Mouse (Mus musculus) embryonic facial prominence, embryonic 11.5 days (tissue): Measurements from ENCODE around the gene Cbln4. TPM values are rescaled to one million over a fixed set of nuclear protein-coding genes. Genes with fewer than 3 reads are reported as not detected.

Source experiments
- ATAC-seq: fragments of 200-750 bp; cut with Nextera tagmentation; replicated peaks from 2 replicates; pipeline ENCODE4 v1.8.0; 2017; ENCODE audit warnings: low read depth; ENCODE audit not compliant: insufficient number of reproducible peaks, low FRiP score, low TSS enrichment
- DNase-seq: peaks from one replicate; pipeline ENCODE4 v3.0.0-alpha.2; 2015; ENCODE audit warnings: low spot score
- H3K27ac ChIP-seq: fragments of 300-500 bp; sonication (generic); replicated peaks from 2 replicates; pipeline ENCODE4 v1.5.1; 2014; ENCODE audit warnings: mild to moderate bottlenecking, low read depth, low read length, control low read depth
- H3K27me3 ChIP-seq: fragments of 300-500 bp; sonication (generic); 2 replicates; pipeline ENCODE4 v1.6.1; 2014; ENCODE audit warnings: mild to moderate bottlenecking, low read length, moderate library complexity, mixed read lengths; ENCODE audit not compliant: control insufficient read depth, insufficient read depth
- H3K36me3 ChIP-seq: fragments of 300-500 bp; sonication (generic); replicated peaks from 2 replicates; pipeline ENCODE4 v1.6.1; 2014; ENCODE audit warnings: low read depth, mild to moderate bottlenecking, low read length, moderate library complexity, mixed read lengths; ENCODE audit not compliant: control insufficient read depth, insufficient read depth
- H3K4me1 ChIP-seq: fragments of 300-500 bp; sonication (generic); 2 replicates; pipeline ENCODE4 v1.6.1; 2014; ENCODE audit warnings: low read length, mixed read lengths; ENCODE audit not compliant: control insufficient read depth, insufficient read depth
- H3K4me2 ChIP-seq: fragments of 300-500 bp; sonication (generic); 2 replicates; pipeline ENCODE4 v1.6.1; 2014; ENCODE audit warnings: low read depth, mild to moderate bottlenecking, control low read depth, low read length, moderate library complexity
- H3K4me3 ChIP-seq: fragments of 300-500 bp; sonication (generic); 2 replicates; pipeline ENCODE4 v1.5.1; 2014; ENCODE audit warnings: low read depth, low read length, control low read depth
- H3K9ac ChIP-seq: fragments of 300-500 bp; sonication (generic); replicated peaks from 2 replicates; pipeline ENCODE4 v1.6.1; 2014; ENCODE audit warnings: mild to moderate bottlenecking, control low read depth, low read length
- H3K9me3 ChIP-seq: fragments of 300-500 bp; sonication (generic); replicated peaks from 2 replicates; pipeline ENCODE4 v1.6.1; 2016; ENCODE audit warnings: mild to moderate bottlenecking, low read length, inconsistent platforms, mixed read lengths; ENCODE audit not compliant: control insufficient read depth
- WGBS: fragments of 180-500 bp; shearing (Covaris S2); extraction: QIAGEN DNeasy Blood & Tissue Kit; methylation state at CpG from one replicate; pipeline ENCODE4 v1.1.7; 2014; 5-methylcytosine and 5-hydroxymethylcytosine counted together
- polyA plus RNA-seq: library from polyadenylated mRNA; unstranded; fragments of >200 nt; fragmentation: Nextera tagmentation; extraction: Ambion mirVana; gene quantifications from 2 replicates; pipeline ENCODE4 v1.2.1, GENCODE M21; 2014

Cbln4 gene
- polyA plus RNA-seq, 1 experiment from 2014 or later, result 4.1 TPM

DNA sequence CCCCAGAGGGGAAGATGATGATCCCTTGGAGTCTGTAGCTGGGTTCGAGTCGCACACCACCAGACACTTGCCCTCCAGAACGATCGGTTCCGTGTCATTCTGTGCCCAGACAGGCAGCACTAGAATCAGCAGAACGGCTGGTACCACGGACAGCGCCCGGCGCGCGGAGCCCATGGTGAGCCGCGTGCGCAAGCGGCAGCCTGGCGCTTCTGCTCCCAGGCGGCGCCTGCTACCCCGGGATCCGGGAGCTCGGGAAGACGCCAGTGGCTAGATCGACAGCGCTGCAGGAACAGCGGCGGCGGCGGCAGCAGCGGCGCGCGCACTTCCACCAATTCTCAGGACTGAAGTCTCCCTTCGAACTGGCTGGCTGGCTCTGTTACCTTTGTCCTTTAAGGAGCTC is 1.1 kb downstream of the Cbln4 start:
- Histone ChIP-seq H3K9ac (no peak overlapping the region), H3K27me3 (peaks cover 30% of the 10 kb centered on the region), H3K4me2 (peak overlapping the region; percentile 25), H3K4me3 (peak overlapping the region; percentile 25; the same call in 1 of the 2 replicates), H3K9me3 (no peaks in the 10 kb centered on the region), H3K4me1 (no peaks in the 10 kb centered on the region; the same call in 1 of the 2 replicates), H3K36me3 (no peaks in the 10 kb centered on the region), H3K27ac (no peak overlapping the region)
- WGBS, result 0% methylated on average over 34 of the region's 34 CpGs
- peak; percentile 80 for ATAC-seq
- peak; percentile 92 for DNase-seq

DNA sequence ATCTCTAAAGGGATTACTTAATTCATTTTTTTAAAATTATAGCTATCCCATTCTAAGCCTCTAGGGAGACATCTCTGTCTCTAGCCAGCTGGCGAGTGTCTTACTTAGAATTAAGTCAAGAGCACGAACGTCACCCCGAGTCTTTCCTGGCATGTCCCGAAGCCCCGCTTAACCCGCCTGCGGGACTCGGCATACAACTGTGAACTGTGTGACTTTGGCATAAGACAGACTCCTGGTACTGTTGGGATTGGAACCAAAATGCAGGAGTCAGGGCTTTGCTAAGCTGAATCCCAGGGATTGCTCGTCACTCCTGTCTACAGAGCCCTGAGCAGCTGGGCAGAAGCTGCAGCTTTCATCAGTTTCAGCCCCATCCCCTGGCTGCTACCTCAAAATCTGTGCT is 2.4 kb downstream of the Cbln4 start:
- H3K9me3 ChIP-seq, result no peaks in the 10 kb centered on the region
- ATAC-seq, result no peak
- WGBS, result 57% methylated on average over 10 of the region's 10 CpGs
- peaks cover 30% of the 10 kb centered on the region for H3K27me3 ChIP-seq
- H3K27ac ChIP-seq, result no peak overlapping the region
- H3K4me2 ChIP-seq, result no peak overlapping the region
- H3K4me1 ChIP-seq, result no peaks in the 10 kb centered on the region; the same call in 1 of the 2 replicates
- H3K9ac ChIP-seq, result no peak overlapping the region
- no peak for DNase-seq
- H3K4me3 ChIP-seq, result no peak overlapping the region
- H3K36me3 ChIP-seq, result no peaks in the 10 kb centered on the region

DNA sequence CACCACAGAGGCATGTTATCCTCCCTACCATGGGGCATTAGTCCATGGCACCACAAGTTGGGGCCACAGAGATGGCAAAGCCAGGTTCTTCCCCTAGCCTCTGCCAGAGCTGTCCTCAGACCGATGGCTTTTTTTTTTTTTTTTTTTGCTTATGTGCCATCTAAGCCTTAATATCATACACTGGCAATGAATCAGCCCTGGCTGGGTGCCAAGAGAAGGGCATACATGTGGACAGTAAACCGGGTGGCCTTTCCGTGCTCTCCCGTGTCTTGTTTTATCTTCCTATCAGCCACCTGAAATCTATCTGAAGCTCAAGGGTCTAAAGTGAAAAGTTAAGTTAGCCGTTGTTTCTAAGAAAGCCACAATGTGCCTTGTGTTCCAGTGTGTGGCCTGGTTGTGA is 3.7 kb downstream of the Cbln4 start:
- no peaks in the 10 kb centered on the region for H3K9me3 ChIP-seq
- H3K36me3 ChIP-seq, result no peaks in the 10 kb centered on the region
- WGBS, result 91% methylated on average over 5 of the region's 5 CpGs
- no peak overlapping the region for H3K9ac ChIP-seq
- DNase-seq (no peak), ATAC-seq (no peak)
- H3K27me3 ChIP-seq, result peaks cover 30% of the 10 kb centered on the region
- no peaks in the 10 kb centered on the region; the same call in 1 of the 2 replicates for H3K4me1 ChIP-seq
- no peak overlapping the region for H3K27ac ChIP-seq
- no peak overlapping the region for H3K4me3 ChIP-seq
- no peak overlapping the region for H3K4me2 ChIP-seq

DNA sequence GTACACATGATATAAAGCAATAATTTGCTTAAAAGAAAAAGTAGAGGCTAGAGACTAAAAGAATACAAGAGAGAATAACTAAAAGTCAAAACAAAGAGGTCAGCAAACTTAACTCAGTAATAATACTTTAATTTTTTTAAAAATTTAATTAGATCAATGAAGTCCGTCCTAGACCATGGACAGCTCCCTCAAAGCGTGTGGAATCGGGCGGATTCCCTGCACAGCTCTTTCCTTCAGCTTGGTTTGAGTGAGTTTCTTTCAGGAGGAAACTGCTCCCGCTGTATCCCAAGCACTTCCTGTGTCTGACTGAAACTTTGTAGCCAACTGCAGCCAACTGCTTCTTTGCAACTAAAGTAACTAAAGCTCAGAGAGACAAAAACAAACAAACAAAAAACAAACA is 9.0 kb downstream of the Cbln4 start:
- Histone ChIP-seq H3K27ac (no peak overlapping the region), H3K27me3 (no peaks in the 10 kb centered on the region), H3K9ac (no peak overlapping the region), H3K4me2 (no peak overlapping the region), H3K4me3 (no peak overlapping the region), H3K4me1 (no peaks in the 10 kb centered on the region), H3K9me3 (no peaks in the 10 kb centered on the region), H3K36me3 (no peaks in the 10 kb centered on the region)
- DNase-seq (peak; percentile 59), ATAC-seq (no peak)
- 28% methylated on average over 5 of the region's 5 CpGs for WGBS

DNA sequence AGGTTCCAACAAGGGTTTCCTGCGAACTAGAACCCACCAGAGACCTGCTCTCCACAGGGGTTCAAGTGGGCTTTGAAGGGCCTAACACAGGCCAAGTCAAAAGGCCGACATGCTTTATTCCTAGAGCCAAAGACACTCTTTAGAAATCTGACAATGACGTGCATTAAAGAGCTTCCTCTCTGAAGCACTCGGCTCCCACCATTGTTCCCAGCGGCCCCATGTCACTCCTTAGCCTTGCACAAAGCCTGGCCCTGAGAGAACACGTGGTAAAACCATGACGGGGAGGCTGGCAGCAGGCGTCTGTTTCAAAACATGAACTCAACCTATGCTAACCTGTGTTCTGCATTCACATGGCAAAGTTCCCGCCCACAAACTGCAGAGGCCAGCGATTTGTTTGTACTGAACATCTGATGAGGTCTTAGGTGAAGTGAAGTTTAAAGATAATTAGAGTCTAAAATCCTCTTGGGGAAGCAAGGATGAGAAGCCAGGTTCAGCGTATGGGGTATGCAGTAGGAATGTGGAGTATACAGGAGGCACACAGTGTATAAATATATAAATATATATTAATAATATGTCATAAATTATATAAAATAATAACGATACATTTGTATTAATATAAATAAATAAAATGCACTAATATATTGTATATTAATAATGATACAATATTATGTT is 17.7 kb downstream of the Cbln4 start:
- Histone ChIP-seq H3K27me3 (no peaks in the 10 kb centered on the region), H3K9ac (no peak overlapping the region), H3K4me1 (no peaks in the 10 kb centered on the region), H3K4me2 (no peak overlapping the region), H3K9me3 (no peaks in the 10 kb centered on the region), H3K36me3 (no peaks in the 10 kb centered on the region), H3K4me3 (no peak overlapping the region), H3K27ac (no peak overlapping the region)
- 53% methylated on average over 12 of the region's 12 CpGs for WGBS
- ATAC-seq (peak; percentile 48; the same call in 1 of the 2 replicates), DNase-seq (peak; percentile 8)

DNA sequence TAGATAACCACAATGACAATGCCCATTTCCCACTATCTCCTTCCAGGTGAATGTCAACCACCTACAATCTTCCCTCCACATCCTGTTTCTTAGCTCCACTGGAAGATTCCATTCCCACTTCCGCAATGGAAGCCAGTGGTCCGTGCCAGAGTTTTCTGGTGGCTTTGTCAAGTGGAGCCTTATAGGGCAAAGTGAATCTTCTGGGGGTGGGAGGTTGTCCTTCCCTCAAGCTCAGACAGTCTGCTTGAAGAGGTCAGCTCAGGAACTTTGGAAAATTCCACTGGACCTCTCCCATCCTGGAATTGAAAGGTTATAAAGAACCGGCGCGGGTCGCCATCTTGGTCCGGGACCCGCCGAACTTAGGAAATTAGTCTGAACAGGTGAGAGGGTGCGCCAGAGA is 36.5 kb downstream of the Cbln4 start:
- H3K9me3 ChIP-seq, result no peaks in the 10 kb centered on the region
- 96% methylated on average over 9 of the region's 10 CpGs for WGBS
- H3K4me3 ChIP-seq, result no peak overlapping the region
- no peak for DNase-seq
- H3K27me3 ChIP-seq, result no peaks in the 10 kb centered on the region
- H3K27ac ChIP-seq, result no peak overlapping the region
- H3K36me3 ChIP-seq, result no peaks in the 10 kb centered on the region
- H3K4me1 ChIP-seq, result no peaks in the 10 kb centered on the region
- H3K4me2 ChIP-seq, result no peak overlapping the region
- H3K9ac ChIP-seq, result no peak overlapping the region
- no peak for ATAC-seq

DNA sequence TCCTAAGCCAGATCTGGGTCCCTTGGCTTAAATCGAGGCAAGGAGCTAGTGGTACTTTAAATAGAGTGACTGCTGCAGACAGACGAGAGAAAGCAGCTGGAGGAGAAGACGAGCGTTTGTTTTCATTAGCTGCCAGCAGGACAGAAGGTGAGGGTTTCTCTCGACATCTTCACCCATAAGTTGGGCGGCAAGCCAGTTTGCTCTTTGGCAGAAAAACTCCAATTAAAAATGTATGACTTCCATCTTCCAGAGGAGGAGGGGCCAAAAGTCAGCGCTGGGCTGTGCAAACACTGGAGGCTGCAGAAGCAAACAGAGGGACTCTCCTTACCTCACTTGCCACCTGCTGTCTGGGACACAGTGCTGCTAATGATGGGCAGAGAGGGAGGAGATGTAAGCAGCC is 37.3 kb downstream of the Cbln4 start:
- H3K27ac ChIP-seq, result no peak overlapping the region
- no peak overlapping the region for H3K4me3 ChIP-seq
- no peak for ATAC-seq
- no peaks in the 10 kb centered on the region for H3K4me1 ChIP-seq
- no peak overlapping the region for H3K9ac ChIP-seq
- H3K27me3 ChIP-seq, result no peaks in the 10 kb centered on the region
- no peak overlapping the region for H3K4me2 ChIP-seq
- 40% methylated on average over 7 of the region's 7 CpGs for WGBS
- H3K9me3 ChIP-seq, result no peaks in the 10 kb centered on the region
- peak; percentile 4 for DNase-seq
- H3K36me3 ChIP-seq, result no peaks in the 10 kb centered on the region

DNA sequence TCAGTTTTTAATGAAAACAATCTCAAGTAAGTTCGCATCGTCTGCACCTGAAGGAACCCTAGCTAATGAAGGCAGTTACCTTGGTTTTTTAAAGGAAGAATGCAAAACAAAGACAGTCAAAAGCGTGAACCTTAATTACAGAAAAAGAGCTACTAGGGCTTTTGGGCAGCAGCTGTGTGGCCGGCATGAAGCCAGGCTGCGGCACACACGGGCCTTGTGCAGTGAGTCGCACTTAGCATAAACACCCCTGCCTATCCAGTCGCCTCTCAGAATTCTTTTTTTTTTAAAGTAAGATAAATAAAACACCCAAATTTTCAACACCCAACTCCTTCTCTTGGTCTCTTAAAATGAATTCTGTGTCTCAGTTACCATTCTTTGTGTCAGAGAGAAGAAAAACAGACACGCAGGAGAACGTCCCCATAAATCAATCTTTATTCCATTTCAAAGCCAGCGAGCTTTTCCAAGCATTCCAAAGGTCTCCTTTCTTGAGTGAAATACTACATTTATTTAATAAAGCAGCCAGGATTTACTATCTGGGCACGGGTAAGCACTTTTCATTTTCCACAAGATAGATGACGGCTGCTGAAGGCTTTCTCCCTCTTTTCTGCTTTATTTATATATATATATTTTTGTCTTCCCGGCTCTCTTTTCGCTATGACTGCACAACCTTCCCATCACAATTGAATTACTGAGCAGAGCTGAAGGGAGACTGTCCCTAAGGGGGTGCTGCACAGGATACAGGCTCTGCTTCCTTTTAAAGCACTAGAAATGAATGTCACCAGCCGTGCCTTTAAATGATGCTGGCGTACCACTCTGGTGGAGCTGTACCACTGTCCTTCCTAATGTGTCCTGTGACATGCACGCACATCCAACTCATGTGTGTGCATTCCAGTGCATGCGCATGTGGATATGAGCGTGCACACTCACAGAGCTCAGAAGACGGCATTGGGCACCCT is 39.0 kb downstream of the Cbln4 start:
- Histone ChIP-seq H3K9ac (no peak overlapping the region), H3K4me2 (no peak overlapping the region), H3K27ac (no peak overlapping the region), H3K27me3 (no peaks in the 10 kb centered on the region), H3K36me3 (no peaks in the 10 kb centered on the region), H3K9me3 (no peaks in the 10 kb centered on the region), H3K4me3 (no peak overlapping the region), H3K4me1 (no peaks in the 10 kb centered on the region)
- ATAC-seq (no peak), DNase-seq (no peak)
- WGBS, result 77% methylated on average over 21 of the region's 21 CpGs
